10 mouse cellular contexts compared by ENCODE assay signal in the genomic region with DNA sequence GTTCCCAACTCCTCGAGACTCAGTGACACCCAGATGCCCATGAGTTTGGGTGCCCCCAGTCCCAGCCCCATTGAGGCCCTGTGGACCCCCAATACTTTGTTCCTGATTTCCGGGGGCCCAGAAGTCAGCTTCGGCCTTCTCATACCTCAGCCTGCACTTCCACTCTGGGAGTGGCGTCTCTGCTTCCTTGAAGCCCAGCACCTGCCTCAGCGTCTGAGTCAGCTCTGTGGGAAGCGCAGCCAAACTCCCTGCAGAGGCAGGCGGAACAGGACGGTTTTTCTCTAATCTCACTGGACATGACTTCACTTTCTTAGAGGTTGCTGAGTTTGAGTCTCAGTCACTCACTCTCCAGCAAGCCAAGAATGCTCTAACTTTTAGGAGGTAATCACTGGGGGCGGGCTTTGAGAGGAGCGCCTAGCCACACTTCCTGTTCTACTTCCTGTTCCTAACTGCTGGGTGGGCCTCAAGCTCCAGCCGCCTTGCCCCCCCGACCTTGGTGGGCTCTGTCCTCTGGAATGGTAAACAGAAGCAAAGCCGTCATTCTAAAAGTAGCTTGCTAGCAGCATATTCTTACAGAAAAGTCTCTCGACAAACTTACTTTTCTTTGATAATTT. TPM values are rescaled to one million over a fixed set of nuclear protein-coding genes. Genes with fewer than 3 reads are reported as not detected.
A peak's percentile ranks its signal among the peaks of the same experiment; 100 is the strongest.
DNase-seq lines count a peak whose midpoint lies in the region; ATAC-seq and TF ChIP-seq lines count a peak whose summit lies in the region.
"Had no signal": no experiment of that assay in that cellular context is flagged by ENCODE, and none has a peak within 500 bp of the region (broad histone marks: within the 10 kb centered on the region; RNA-seq: fewer than 3 reads in every experiment).

No protein-coding gene starts in this region.

- peak overlapping the region; percentile 25 for H3K4me2 ChIP-seq in liver, embryonic 13.5 days
- no peak overlapping the region for H3K4me2 ChIP-seq in forebrain, embryonic 11.5 days (ENCODE audit: low read depth, low read length, severe bottlenecking)

- no peak for TF ChIP-seq CTCF in lung, adult 2 months (IDR thresholded peaks at IDR 0.05; ENCODE audit: insufficient read depth, low read length)

- no peaks in the 10 kb centered on the region for H3K9me3 ChIP-seq in liver, embryonic 13.5 days (replicated peaks)
- H3K9me3 ChIP-seq in forebrain, embryonic 11.5 days (ENCODE audit: control insufficient read depth, low read length), result no peaks in the 10 kb centered on the region

- no peaks in the 10 kb centered on the region for H3K36me3 ChIP-seq in liver, embryonic 13.5 days
- H3K36me3 ChIP-seq in forebrain, embryonic 11.5 days (ENCODE audit: control insufficient read depth, insufficient read depth, low read length), result no peaks in the 10 kb centered on the region

- H3K4me3 ChIP-seq in lung, adult 2 months (replicated peaks; ENCODE audit: extremely low read depth, low read depth, low read length), result peak overlapping the region; percentile 36
- no peak overlapping the region for H3K4me3 ChIP-seq in liver, embryonic 13.5 days (replicated peaks)
- H3K4me3 ChIP-seq in forebrain, embryonic 11.5 days (ENCODE audit: low read depth, low read length), result no peak overlapping the region

- ATAC-seq in liver, embryonic 13.5 days (ENCODE audit: low read depth), result no peak
- ATAC-seq in forebrain, embryonic 11.5 days (replicated peaks; ENCODE audit: low FRiP score), result no peak

- 44% methylated on average over 14 of the region's 14 CpGs for WGBS in lung, adult 2 months
- WGBS in liver, embryonic 13.5 days (ENCODE audit: insufficient replicate concordance), result 27% methylated on average over 14 of the region's 14 CpGs
- WGBS in forebrain, embryonic 11.5 days, result 86% methylated on average over 14 of the region's 14 CpGs

- no peak for DNase-seq in lung, adult 2 months
- DNase-seq in lung, postnatal 14 days, result no peak
- peak; percentile 14 for DNase-seq in NIH3T3 (ENCODE audit: low read depth)
- no peak for DNase-seq in liver, embryonic 13.5 days
- DNase-seq in thymus, postnatal 10 days (ENCODE audit: low spot score in 2 of 2), result peak; percentile 16 to 39
- no peak for DNase-seq in layer of hippocampus, adult 18-20 months (ENCODE audit: low spot score in 2 of 2)
- no peak for DNase-seq in forebrain, embryonic 11.5 days (ENCODE audit: low spot score)
- DNase-seq in layer of hippocampus, adult 9-10 months (ENCODE audit: low spot score), result no peak
- DNase-seq: heart, postnatal 4 days; kidney, postnatal 14 days had no signal

- TF ChIP-seq POLR2A in lung, adult 2 months (IDR thresholded peaks at IDR 0.05; ENCODE audit: borderline replicate concordance, extremely low read depth, low read depth, low read length), result no peak

- no peaks in the 10 kb centered on the region for H3K4me1 ChIP-seq in lung, adult 2 months (ENCODE audit: control insufficient read depth, insufficient read depth, low read length)
- H3K4me1 ChIP-seq in liver, embryonic 13.5 days (replicated peaks), result no peaks in the 10 kb centered on the region; the same call in 1 of the 2 replicates
- no peaks in the 10 kb centered on the region for H3K4me1 ChIP-seq in forebrain, embryonic 11.5 days (replicated peaks; ENCODE audit: control insufficient read depth, insufficient read depth, low read length)

- no peaks in the 10 kb centered on the region for H3K27me3 ChIP-seq in liver, embryonic 13.5 days
- no peaks in the 10 kb centered on the region for H3K27me3 ChIP-seq in forebrain, embryonic 11.5 days (ENCODE audit: control insufficient read depth, insufficient read depth, low read length)

- no peak overlapping the region for H3K27ac ChIP-seq in liver, embryonic 13.5 days
- H3K27ac ChIP-seq in forebrain, embryonic 11.5 days (ENCODE audit: low read depth, low read length), result no peak overlapping the region

- no peak overlapping the region for H3K9ac ChIP-seq in liver, embryonic 13.5 days
- no peak overlapping the region for H3K9ac ChIP-seq in forebrain, embryonic 11.5 days (ENCODE audit: low read length)

RNA-seq across cellular contexts. Expression of a gene that starts 35.5 kb away (rescaled TPM):
- polyA plus RNA-seq in lung, adult 2 months (2012; rRNA removed), result 6.2 and 8.5 TPM in 2 replicates
- 0.09 TPM in 1 of 2 replicates, not detected in the other for polyA plus RNA-seq in liver, embryonic 13.5 days (2015; fragmentation: Nextera tagmentation; extraction: Ambion mirVana)
- total RNA-seq in layer of hippocampus, adult 18-20 months (2021), result 1 to 10 TPM; 1.7 to 2.3 TPM
- polyA plus RNA-seq in forebrain, embryonic 11.5 days (2014; fragmentation: Nextera tagmentation; extraction: Ambion mirVana), result 0.15 and 0.80 TPM in 2 replicates

RNA-seq across cellular contexts. Expression of a gene that starts 57.7 kb away (rescaled TPM):
- 0.79 and 1.4 TPM in 2 replicates for polyA plus RNA-seq in lung, adult 2 months (2012; rRNA removed)
- 14.9 and 17.3 TPM in 2 replicates for polyA plus RNA-seq in liver, embryonic 13.5 days (2015; fragmentation: Nextera tagmentation; extraction: Ambion mirVana)
- total RNA-seq in layer of hippocampus, adult 18-20 months (2021), result 1 to 10 TPM; 5.5 to 6.6 TPM
- 25.8 and 27.1 TPM in 2 replicates for polyA plus RNA-seq in forebrain, embryonic 11.5 days (2014; fragmentation: Nextera tagmentation; extraction: Ambion mirVana)

RNA-seq across cellular contexts. Expression of a gene that starts 57.8 kb away (rescaled TPM):
- polyA plus RNA-seq in lung, adult 2 months (2012; rRNA removed), result 15.9 and 20.8 TPM in 2 replicates
- polyA plus RNA-seq in liver, embryonic 13.5 days (2015; fragmentation: Nextera tagmentation; extraction: Ambion mirVana), result 22.3 and 25.3 TPM in 2 replicates
- 10 to 100 TPM; 54.1 to 55.6 TPM for total RNA-seq in layer of hippocampus, adult 18-20 months (2021)
- 22.3 and 22.5 TPM in 2 replicates for polyA plus RNA-seq in forebrain, embryonic 11.5 days (2014; fragmentation: Nextera tagmentation; extraction: Ambion mirVana)

Comparison
In these comparisons a context has a peak if more than half of its experiments do, and no peak if none do; other contexts are left out.
1. DNase-seq: peak in NIH3T3 (single experiment) and thymus, postnatal 10 days (2 of 2); none in lung, adult 2 months (single experiment), lung, postnatal 14 days (single experiment), liver, embryonic 13.5 days (single experiment), layer of hippocampus, adult 18-20 months (0 of 2), forebrain, embryonic 11.5 days (single experiment) and layer of hippocampus, adult 9-10 months (single experiment).